Mouse (Mus musculus): ENCODE data around the gene S100a11. TPM values are rescaled to one million over a fixed set of nuclear protein-coding genes. Genes with fewer than 3 reads are reported as not detected.

S100a11 gene
- polyA plus RNA-seq, 1 experiment from 2014 or later, result 1,151 TPM

DNA sequence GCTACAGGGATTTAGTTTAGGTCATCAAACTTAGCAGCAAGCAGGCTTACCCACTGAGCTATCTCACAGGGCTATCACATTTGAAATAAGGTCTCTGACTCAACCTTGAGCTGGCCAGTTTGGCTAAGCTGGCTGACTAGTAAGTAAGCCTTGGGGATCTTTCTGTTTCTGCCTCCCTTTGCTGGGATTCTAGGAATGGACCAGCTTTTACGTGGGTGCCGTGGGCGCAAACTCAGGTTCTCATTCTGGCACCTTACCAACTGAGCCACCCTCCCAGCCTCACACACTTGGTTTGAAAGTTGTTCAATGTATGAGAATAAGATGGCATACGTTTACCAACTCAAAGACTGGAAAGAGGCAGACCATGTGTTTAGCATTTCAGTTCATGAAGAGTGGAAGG lies 42.9 kb downstream of the S100a11 start:
- Histone ChIP-seq H3K4me1 (ENCODE audit: control insufficient read depth, insufficient read depth, low read length) (no peaks in the 10 kb centered on the region), H3K27me3 (ENCODE audit: control insufficient read depth, insufficient read depth, low read length) (no peaks in the 10 kb centered on the region)
- 97% methylated on average over 4 of the region's 4 CpGs for WGBS

GRCm38 (mm10) chr3:93566892-93567291 lies 46.6 kb downstream of the S100a11 start:
- Histone ChIP-seq H3K9ac (ENCODE audit: low read depth, low read length) (no peak overlapping the region), H3K4me2 (replicated peaks; ENCODE audit: low read depth, low read length) (no peak overlapping the region), H3K9me3 (ENCODE audit: control insufficient read depth, low read length) (no peaks in the 10 kb centered on the region), H3K4me3 (ENCODE audit: low read length) (no peak overlapping the region), H3K27me3 (ENCODE audit: control insufficient read depth, insufficient read depth, low read length) (no peaks in the 10 kb centered on the region), H3K4me1 (ENCODE audit: control insufficient read depth, insufficient read depth, low read length) (0 out of 2 replicates have a peak, but pooled peaks cover 4% of the 10 kb centered on the region), H3K36me3 (ENCODE audit: control insufficient read depth, insufficient read depth, low read length) (peaks cover 26% of the 10 kb centered on the region; the same call in 1 of the 2 replicates), H3K27ac (ENCODE audit: low read depth, low read length) (no peak overlapping the region)
- no peak for ATAC-seq (ENCODE audit: low FRiP score, low TSS enrichment)
- 73% methylated on average over 3 of the region's 3 CpGs for WGBS

More for the DNA sequence above, 42.9 kb downstream of the S100a11 start:
- Histone ChIP-seq H3K4me2 (replicated peaks; ENCODE audit: low read depth, low read length) (no peak overlapping the region), H3K4me3 (ENCODE audit: low read length) (no peak overlapping the region), H3K36me3 (ENCODE audit: control insufficient read depth, insufficient read depth, low read length) (peaks cover 37% of the 10 kb centered on the region; the same call in 1 of the 2 replicates), H3K27ac (ENCODE audit: low read depth, low read length) (no peak overlapping the region), H3K9ac (ENCODE audit: low read depth, low read length) (no peak overlapping the region), H3K9me3 (ENCODE audit: control insufficient read depth, low read length) (no peaks in the 10 kb centered on the region)
- no peak for ATAC-seq (ENCODE audit: low FRiP score, low TSS enrichment)

DNA sequence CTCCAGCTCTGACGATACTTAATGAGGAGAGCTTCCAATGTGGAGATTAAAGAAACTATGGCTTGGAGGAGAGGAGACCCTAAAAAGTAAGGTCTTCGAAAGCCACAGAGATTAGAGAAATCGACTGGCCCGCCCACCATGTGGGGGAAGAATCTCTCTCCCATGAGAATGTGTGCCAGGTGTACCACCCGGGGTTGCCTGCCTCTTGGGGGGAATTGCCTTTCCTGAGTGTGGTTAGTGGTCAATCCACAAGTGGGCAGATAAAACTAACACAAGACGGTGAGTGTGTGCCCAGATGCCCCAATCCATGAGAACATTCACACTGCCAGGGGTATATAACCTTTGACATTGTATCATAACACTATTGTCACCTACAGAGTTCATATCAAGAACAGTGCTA lies 47.4 kb downstream of the S100a11 start:
- Histone ChIP-seq H3K4me1 (ENCODE audit: control insufficient read depth, insufficient read depth, low read length) (0 out of 2 replicates have a peak, but pooled peaks cover 4% of the 10 kb centered on the region), H3K27me3 (ENCODE audit: control insufficient read depth, insufficient read depth, low read length) (no peaks in the 10 kb centered on the region), H3K27ac (ENCODE audit: low read depth, low read length) (peak overlapping the region; percentile 53; the same call in 1 of the 2 replicates), H3K4me2 (replicated peaks; ENCODE audit: low read depth, low read length) (no peak overlapping the region), H3K36me3 (ENCODE audit: control insufficient read depth, insufficient read depth, low read length) (peaks cover 18% of the 10 kb centered on the region; the same call in 1 of the 2 replicates), H3K9me3 (ENCODE audit: control insufficient read depth, low read length) (no peaks in the 10 kb centered on the region), H3K4me3 (ENCODE audit: low read length) (no peak overlapping the region), H3K9ac (ENCODE audit: low read depth, low read length) (no peak overlapping the region)
- no peak for ATAC-seq (ENCODE audit: low FRiP score, low TSS enrichment)
- 94% methylated on average over 6 of the region's 6 CpGs for WGBS

- peak; percentile 83 for ATAC-seq (ENCODE audit: low FRiP score, low TSS enrichment)
- Histone ChIP-seq H3K9ac (ENCODE audit: low read depth, low read length) (no peak overlapping the region), H3K27ac (ENCODE audit: low read depth, low read length) (peak overlapping the region; percentile 65; the same call in 1 of the 2 replicates), H3K9me3 (ENCODE audit: control insufficient read depth, low read length) (no peaks in the 10 kb centered on the region), H3K4me3 (ENCODE audit: low read length) (no peak overlapping the region), H3K4me2 (replicated peaks; ENCODE audit: low read depth, low read length) (no peak overlapping the region), H3K27me3 (ENCODE audit: control insufficient read depth, insufficient read depth, low read length) (no peaks in the 10 kb centered on the region), H3K4me1 (ENCODE audit: control insufficient read depth, insufficient read depth, low read length) (0 out of 2 replicates have a peak, but pooled peaks cover 4% of the 10 kb centered on the region), H3K36me3 (ENCODE audit: control insufficient read depth, insufficient read depth, low read length) (peaks cover 14% of the 10 kb centered on the region; the same call in 1 of the 2 replicates)
- WGBS, result 52% methylated on average over 7 of the region's 7 CpGs
Measured at GRCm38 (mm10) chr3:93568428-93569040, 48.2 kb downstream of the S100a11 start.

DNA sequence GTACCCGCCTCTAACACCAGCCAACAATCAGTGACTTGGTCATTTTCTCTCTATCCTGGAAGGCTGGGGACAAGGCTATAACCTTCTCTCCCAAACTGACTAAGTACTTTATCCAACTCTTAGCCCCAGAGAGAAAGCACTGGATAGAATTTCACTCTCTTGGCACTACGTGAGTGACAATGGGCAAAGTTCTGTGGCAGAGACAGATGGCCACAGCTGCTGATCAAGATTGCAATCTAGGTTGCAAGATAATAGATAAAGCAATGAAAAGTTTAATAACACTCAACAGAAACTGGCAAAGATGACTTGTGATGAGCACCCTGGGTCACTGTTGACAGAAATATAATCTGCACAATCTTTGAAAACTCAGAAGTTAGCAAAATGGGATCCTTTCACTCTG lies 48.8 kb downstream of the S100a11 start:
- no peaks in the 10 kb centered on the region for H3K27me3 ChIP-seq (ENCODE audit: control insufficient read depth, insufficient read depth, low read length)
- H3K4me3 ChIP-seq (ENCODE audit: low read length), result no peak overlapping the region
- ATAC-seq (ENCODE audit: low FRiP score, low TSS enrichment), result peak; percentile 26; the same call in 1 of the 2 replicates
- H3K9ac ChIP-seq (ENCODE audit: low read depth, low read length), result no peak overlapping the region
- H3K4me2 ChIP-seq (replicated peaks; ENCODE audit: low read depth, low read length), result no peak overlapping the region
- H3K36me3 ChIP-seq (ENCODE audit: control insufficient read depth, insufficient read depth, low read length), result peaks cover 12% of the 10 kb centered on the region; the same call in 1 of the 2 replicates
- peak overlapping the region; percentile 65; the same call in 1 of the 2 replicates for H3K27ac ChIP-seq (ENCODE audit: low read depth, low read length)
- no peaks in the 10 kb centered on the region for H3K9me3 ChIP-seq (ENCODE audit: control insufficient read depth, low read length)
- H3K4me1 ChIP-seq (ENCODE audit: control insufficient read depth, insufficient read depth, low read length), result 0 out of 2 replicates have a peak, but pooled peaks cover 4% of the 10 kb centered on the region
- 40% methylated on average over 2 of the region's 2 CpGs for WGBS

- Histone ChIP-seq H3K9ac (ENCODE audit: low read depth, low read length) (no peak overlapping the region), H3K4me1 (ENCODE audit: control insufficient read depth, insufficient read depth, low read length) (0 out of 2 replicates have a peak, but pooled peaks cover 4% of the 10 kb centered on the region), H3K4me2 (replicated peaks; ENCODE audit: low read depth, low read length) (no peak overlapping the region), H3K27ac (ENCODE audit: low read depth, low read length) (no peak overlapping the region), H3K36me3 (ENCODE audit: control insufficient read depth, insufficient read depth, low read length) (no peaks in the 10 kb centered on the region), H3K9me3 (ENCODE audit: control insufficient read depth, low read length) (no peaks in the 10 kb centered on the region), H3K27me3 (ENCODE audit: control insufficient read depth, insufficient read depth, low read length) (no peaks in the 10 kb centered on the region), H3K4me3 (ENCODE audit: low read length) (no peak overlapping the region)
- ATAC-seq (ENCODE audit: low FRiP score, low TSS enrichment), result no peak
- 76% methylated on average over 5 of the region's 5 CpGs for WGBS
Measured at GRCm38 (mm10) chr3:93572058-93572791, 51.9 kb downstream of the S100a11 start.

Other genes starting within 250 kb of the S100a11 start
- gene Flg, start 247.0 kb upstream of the S100a11 start, polyA plus RNA-seq (2014; fragmentation: Nextera tagmentation; extraction: Ambion mirVana), result 0.10 and 0.24 TPM in 2 replicates
- 0.01 TPM in 1 of 2 replicates, not detected in the other for gene Hrnr, start 200.7 kb upstream of the S100a11 start, polyA plus RNA-seq (2014; fragmentation: Nextera tagmentation; extraction: Ambion mirVana)
- gene Rptn, start 126.8 kb upstream of the S100a11 start, polyA plus RNA-seq (2014; fragmentation: Nextera tagmentation; extraction: Ambion mirVana), result not detected in 2 replicates
- 1.5 and 3.0 TPM in 2 replicates for gene Tchh, start 78.2 kb upstream of the S100a11 start, polyA plus RNA-seq (2014; fragmentation: Nextera tagmentation; extraction: Ambion mirVana)
- 0.46 and 0.54 TPM in 2 replicates for gene Tchhl1, start 51.7 kb upstream of the S100a11 start, polyA plus RNA-seq (2014; fragmentation: Nextera tagmentation; extraction: Ambion mirVana)
- gene S100a10, start 34.6 kb downstream of the S100a11 start, polyA plus RNA-seq (2014; fragmentation: Nextera tagmentation; extraction: Ambion mirVana), result 407 and 546 TPM in 2 replicates
- gene Tdpoz2, start 132.2 kb downstream of the S100a11 start, polyA plus RNA-seq (2014; fragmentation: Nextera tagmentation; extraction: Ambion mirVana), result not detected in 2 replicates
- gene Tdpoz1, start 155.8 kb downstream of the S100a11 start, polyA plus RNA-seq (2014; fragmentation: Nextera tagmentation; extraction: Ambion mirVana), result not detected in 2 replicates
- gene Gm37596, start 172.6 kb downstream of the S100a11 start, polyA plus RNA-seq (2014; fragmentation: Nextera tagmentation; extraction: Ambion mirVana), result not detected in 2 replicates